Mouse (Mus musculus) hindbrain, embryonic 11.5 days (tissue): ENCODE results near the gene Efnb2. TPM values are rescaled to one million over a fixed set of nuclear protein-coding genes. Genes with fewer than 3 reads are reported as not detected.

Source experiments
- ATAC-seq: fragments of 200-750 bp; cut with Nextera tagmentation; 2 replicates; pipeline ENCODE4 v1.8.0; 2017; ENCODE audit warnings: mild to moderate bottlenecking, moderate TSS enrichment, moderate library complexity; ENCODE audit not compliant: low FRiP score
- DNase-seq: peaks from one replicate; pipeline ENCODE4 v3.0.0-alpha.2; 2015; ENCODE audit warnings: low spot score
- H3K27ac ChIP-seq: fragments of 300-500 bp; sonication (generic); 2 replicates; pipeline ENCODE4 v1.5.1; 2014; ENCODE audit warnings: mild to moderate bottlenecking, low read depth, low read length
- H3K27me3 ChIP-seq: fragments of 300-500 bp; sonication (generic); 2 replicates; pipeline ENCODE4 v1.6.1; 2014; ENCODE audit warnings: mild to moderate bottlenecking, low read length, moderate library complexity, mixed read lengths; ENCODE audit not compliant: control insufficient read depth, insufficient read depth
- H3K36me3 ChIP-seq: fragments of 300-500 bp; sonication (generic); 2 replicates; pipeline ENCODE4 v1.6.1; 2014; ENCODE audit warnings: mild to moderate bottlenecking, low read length, moderate library complexity, mixed read lengths; ENCODE audit not compliant: control insufficient read depth, insufficient read depth
- H3K4me1 ChIP-seq: fragments of 300-500 bp; sonication (generic); replicated peaks from 2 replicates; pipeline ENCODE4 v1.6.1; 2014; ENCODE audit warnings: low read length, mixed read lengths; ENCODE audit not compliant: control insufficient read depth, insufficient read depth
- H3K4me2 ChIP-seq: fragments of 300-500 bp; sonication (generic); replicated peaks from 2 replicates; pipeline ENCODE4 v1.6.1; 2014; ENCODE audit warnings: mild to moderate bottlenecking, low read depth, low read length
- H3K4me3 ChIP-seq: fragments of 300-500 bp; sonication (generic); 2 replicates; pipeline ENCODE4 v1.5.1; 2014; ENCODE audit warnings: low read depth, low read length
- H3K9ac ChIP-seq: fragments of 300-500 bp; sonication (generic); 2 replicates; pipeline ENCODE4 v1.6.1; 2014; ENCODE audit warnings: low read depth, low read length
- H3K9me3 ChIP-seq: fragments of 300-500 bp; sonication (generic); 2 replicates; pipeline ENCODE4 v1.6.1; 2016; ENCODE audit warnings: low read length; ENCODE audit not compliant: control insufficient read depth
- WGBS: fragments of 180-500 bp; shearing (Covaris S2); extraction: QIAGEN DNeasy Blood & Tissue Kit; methylation state at CpG from one replicate; pipeline ENCODE4 v1.1.7; 2014; 5-methylcytosine and 5-hydroxymethylcytosine counted together
- polyA plus RNA-seq: library from polyadenylated mRNA; unstranded; fragments of >200 nt; fragmentation: Nextera tagmentation; extraction: Ambion mirVana; gene quantifications from 2 replicates; pipeline ENCODE4 v1.2.1, GENCODE M21; 2014

Gene Efnb2
- polyA plus RNA-seq, 1 experiment from 2014 or later: 36.3 TPM

DNA sequence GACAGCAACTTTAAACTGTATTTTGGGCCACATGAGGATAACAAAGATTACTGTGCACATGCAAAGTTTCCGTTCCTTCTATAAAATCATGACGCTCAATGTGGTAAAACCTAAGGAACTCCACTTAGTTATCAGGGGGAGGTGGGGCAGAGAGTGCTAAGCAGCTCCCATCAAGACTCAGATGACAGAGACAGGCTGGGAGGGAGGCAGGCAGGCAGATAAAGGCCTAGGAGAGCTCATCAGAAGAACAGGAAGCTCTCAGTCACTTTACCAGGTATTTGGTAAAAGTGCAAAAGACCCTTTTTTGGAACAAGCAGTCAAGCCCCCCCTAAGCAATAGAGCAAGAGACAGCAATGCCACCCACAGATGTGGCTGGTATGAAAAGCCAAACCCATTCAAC, 24.5 kb upstream of the Efnb2 start:
- DNase-seq (no peak), ATAC-seq (no peak)
- no peaks in the 10 kb centered on the region for H3K36me3 ChIP-seq
- 86% methylated on average over 2 of the region's 2 CpGs for whole genome bisulfite sequencing
- H3K9me3 ChIP-seq: no peaks in the 10 kb centered on the region
- peaks cover 6% of the 10 kb centered on the region for H3K4me1 ChIP-seq
- H3K27ac ChIP-seq: no peak overlapping the region
- H3K9ac ChIP-seq: no peak overlapping the region
- H3K27me3 ChIP-seq: no peaks in the 10 kb centered on the region
- no peak overlapping the region for H3K4me2 ChIP-seq
- no peak overlapping the region for H3K4me3 ChIP-seq

DNA sequence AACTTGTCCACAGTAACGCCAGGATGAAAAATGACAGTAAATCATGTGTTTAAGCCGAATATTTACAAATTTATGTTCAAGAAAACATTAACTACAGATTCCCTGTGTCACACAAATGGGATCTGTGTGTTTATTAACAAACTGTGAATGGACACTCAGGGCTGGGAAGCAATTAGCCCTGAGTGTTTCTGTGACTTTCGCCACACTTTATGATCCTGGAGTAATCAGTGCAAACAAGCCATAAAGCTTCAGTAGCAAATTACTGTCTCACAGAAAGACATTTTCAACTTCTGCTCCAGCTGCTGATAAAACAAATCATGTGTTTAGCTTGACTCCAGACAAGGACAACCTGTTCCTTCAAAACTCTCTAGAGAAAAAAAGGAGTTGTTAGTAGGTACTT, 21.7 kb upstream of the Efnb2 start:
- Histone ChIP-seq H3K27ac (no peak overlapping the region), H3K36me3 (no peaks in the 10 kb centered on the region), H3K9ac (no peak overlapping the region), H3K4me1 (no peaks in the 10 kb centered on the region), H3K4me2 (no peak overlapping the region), H3K4me3 (no peak overlapping the region), H3K9me3 (no peaks in the 10 kb centered on the region), H3K27me3 (no peaks in the 10 kb centered on the region)
- WGBS: 93% methylated on average over 3 of the region's 3 CpGs
- no peak for ATAC-seq
- no peak for DNase-seq

DNA sequence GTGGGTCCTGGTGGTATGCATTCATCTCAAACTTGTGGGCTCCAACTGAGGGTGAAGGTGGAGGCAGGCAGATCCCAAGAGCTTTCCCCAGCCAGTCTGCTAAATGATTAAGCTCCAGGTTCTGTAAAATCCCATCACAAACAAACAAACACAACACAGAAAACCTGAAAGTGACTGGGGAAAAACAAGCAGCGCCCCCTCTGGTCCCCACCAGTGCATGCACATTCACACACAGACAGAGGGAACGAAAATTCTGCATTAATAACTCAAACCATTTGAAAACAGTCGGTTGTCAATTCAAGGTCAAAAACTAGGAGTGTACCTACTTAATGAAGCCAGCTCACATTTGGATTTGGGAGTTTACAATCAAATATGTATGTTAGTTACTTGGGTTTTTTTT, 17.2 kb upstream of the Efnb2 start:
- Histone ChIP-seq H3K4me1 (no peaks in the 10 kb centered on the region), H3K27ac (no peak overlapping the region), H3K9ac (no peak overlapping the region), H3K36me3 (no peaks in the 10 kb centered on the region), H3K27me3 (no peaks in the 10 kb centered on the region), H3K4me3 (no peak overlapping the region), H3K4me2 (no peak overlapping the region), H3K9me3 (no peaks in the 10 kb centered on the region)
- ATAC-seq (no peak), DNase-seq (no peak)
- WGBS: 87% methylated on average over 3 of the region's 3 CpGs

DNA sequence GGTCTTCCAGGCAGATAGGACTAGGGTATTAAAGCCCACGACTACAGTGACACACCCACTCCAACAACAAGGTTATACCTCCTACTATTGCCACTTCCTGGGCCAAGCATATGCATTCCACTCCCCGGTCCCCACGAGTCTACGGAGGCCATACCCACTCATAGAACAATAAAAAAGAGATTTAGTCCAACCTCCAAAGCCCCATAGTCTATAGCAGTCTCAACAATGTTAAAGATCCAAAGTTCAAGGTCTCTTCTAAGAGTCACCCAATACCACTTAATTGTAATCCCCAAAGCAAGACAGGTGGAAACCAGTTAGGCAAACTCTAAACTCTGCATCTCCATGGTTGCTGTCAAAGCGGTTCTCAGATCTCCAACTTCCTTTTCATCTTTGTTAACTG, 13.8 kb upstream of the Efnb2 start:
- no peaks in the 10 kb centered on the region for H3K36me3 ChIP-seq
- H3K27me3 ChIP-seq: no peaks in the 10 kb centered on the region
- H3K4me3 ChIP-seq: no peak overlapping the region
- H3K4me2 ChIP-seq: no peak overlapping the region
- 93% methylated on average over 5 of the region's 5 CpGs for WGBS
- H3K4me1 ChIP-seq: no peaks in the 10 kb centered on the region
- ATAC-seq (no peak), DNase-seq (no peak)
- no peak overlapping the region for H3K27ac ChIP-seq
- H3K9me3 ChIP-seq: no peaks in the 10 kb centered on the region
- H3K9ac ChIP-seq: no peak overlapping the region

DNA sequence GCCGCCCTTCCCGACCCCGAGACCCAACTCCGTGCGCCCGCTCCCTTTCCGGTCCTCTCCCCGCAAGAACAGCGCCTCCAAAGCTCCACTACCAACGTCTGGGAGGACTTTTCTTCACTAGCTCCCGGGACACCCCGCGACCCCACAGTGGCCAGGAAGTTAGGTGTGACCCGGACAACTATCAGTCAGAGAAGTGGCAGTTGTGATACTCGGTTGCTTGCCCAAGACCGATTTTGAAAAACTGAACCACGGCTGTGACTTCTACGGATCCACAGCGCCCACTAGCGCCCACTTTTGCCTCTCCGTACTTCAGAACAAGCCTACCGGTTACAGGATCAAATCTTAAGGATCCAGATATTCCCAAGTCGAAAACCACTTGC, 707 bp upstream of the Efnb2 start:
- peak; percentile 96 for DNase-seq
- H3K27ac ChIP-seq: peak overlapping the region; percentile 77
- no peaks in the 10 kb centered on the region for H3K9me3 ChIP-seq
- H3K4me3 ChIP-seq: peak overlapping the region; percentile 96
- H3K9ac ChIP-seq: peak overlapping the region; percentile 57
- no peaks in the 10 kb centered on the region for H3K4me1 ChIP-seq
- no peak; the same call in none of the 2 replicates for ATAC-seq
- H3K27me3 ChIP-seq: no peaks in the 10 kb centered on the region
- WGBS: under 1% methylated on average over 23 of the region's 23 CpGs
- H3K36me3 ChIP-seq: no peaks in the 10 kb centered on the region
- H3K4me2 ChIP-seq: peak overlapping the region; percentile 85

DNA sequence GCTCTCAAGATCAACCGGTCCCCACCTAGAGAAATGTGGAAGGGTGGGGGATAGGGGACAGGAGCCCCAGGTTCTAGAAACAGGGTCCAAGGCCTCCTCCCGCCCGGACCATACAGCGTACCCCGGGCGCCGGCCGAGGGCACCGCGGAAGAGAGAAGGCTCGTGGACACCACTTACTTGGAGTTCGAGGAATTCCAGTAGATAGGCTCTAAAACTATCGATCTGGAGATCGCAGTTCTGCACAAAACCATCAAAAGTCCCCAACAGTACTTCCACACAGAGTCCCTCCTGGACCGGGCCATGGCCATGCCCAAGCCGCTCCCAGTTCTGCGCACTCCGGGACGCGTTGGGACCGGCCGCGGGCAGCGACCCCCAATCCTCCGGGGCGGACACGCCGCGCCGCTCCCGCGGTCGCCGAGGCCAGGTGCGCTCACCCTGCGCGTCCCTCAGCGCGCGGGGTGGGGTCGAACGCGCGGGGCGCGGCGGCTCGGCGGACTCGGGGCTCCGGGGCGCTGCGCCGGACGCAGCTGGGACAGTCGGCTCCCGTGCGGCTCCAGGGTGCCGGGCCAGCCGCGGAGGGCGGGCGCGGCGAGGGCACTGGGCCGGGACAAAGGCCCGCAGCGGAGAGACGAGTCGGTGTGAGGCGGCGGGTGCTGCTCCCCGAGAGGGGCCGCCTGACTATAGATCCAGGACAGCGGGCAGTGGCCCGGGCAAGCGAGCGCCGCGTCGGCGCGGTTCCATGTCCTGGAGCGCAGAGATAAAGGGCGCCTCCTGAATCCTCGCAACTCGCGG, 539 bp downstream of the Efnb2 start:
- ATAC-seq: no peak; the same call in none of the 2 replicates
- Histone ChIP-seq H3K27ac (peak overlapping the region; percentile 94), H3K9ac (peak overlapping the region; percentile 97), H3K4me2 (peak overlapping the region; percentile 85), H3K36me3 (no peaks in the 10 kb centered on the region), H3K4me1 (no peaks in the 10 kb centered on the region; the same call in 1 of the 2 replicates), H3K9me3 (no peaks in the 10 kb centered on the region), H3K27me3 (no peaks in the 10 kb centered on the region), H3K4me3 (peak overlapping the region; percentile 96)
- no peak for DNase-seq
- under 1% methylated on average over 76 of the region's 88 CpGs for WGBS

DNA sequence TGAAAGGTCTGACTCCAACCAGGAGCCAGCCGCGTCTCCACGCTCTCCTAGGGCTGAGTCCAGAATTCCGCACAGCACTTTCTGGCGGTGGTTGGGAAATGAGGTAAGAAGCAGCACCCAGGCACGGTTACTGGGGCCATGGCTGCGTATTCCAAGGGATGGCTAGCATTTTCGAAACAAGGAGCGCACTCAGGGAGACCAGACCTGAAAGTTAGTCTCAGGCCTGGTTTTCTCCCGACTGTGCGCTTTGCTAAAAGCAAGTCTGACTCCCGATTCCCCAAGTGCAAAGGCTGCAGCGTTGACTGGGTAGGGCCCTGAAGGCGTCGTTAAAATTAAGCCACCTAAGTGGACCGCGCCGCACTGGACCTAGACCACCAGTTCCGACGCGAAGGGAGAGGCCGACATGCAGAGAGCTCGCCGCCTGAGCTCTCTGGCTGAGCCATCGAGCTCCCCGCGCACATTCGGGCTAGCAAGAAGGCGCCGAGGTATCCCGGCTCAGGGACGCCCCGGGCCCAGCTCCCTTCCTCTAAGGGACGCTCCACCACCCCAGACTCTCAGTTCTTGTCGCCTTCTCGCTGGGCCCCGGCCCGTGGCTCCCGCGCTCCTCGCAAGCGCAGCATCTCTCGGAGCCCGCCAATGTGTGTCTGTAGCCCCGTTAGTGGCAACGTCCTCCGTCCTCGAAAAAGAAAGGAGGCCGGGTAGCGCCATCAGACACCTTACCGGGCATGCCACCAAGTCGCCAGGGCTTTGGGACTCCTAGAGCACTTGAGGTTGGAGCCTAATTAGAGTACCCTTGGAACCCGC, 1.3 kb downstream of the Efnb2 start:
- ATAC-seq (no peak), DNase-seq (peak; percentile 68)
- Histone ChIP-seq H3K27ac (peak overlapping the region; percentile 94), H3K9me3 (no peaks in the 10 kb centered on the region), H3K4me1 (peaks cover 2% of the 10 kb centered on the region; the same call in 1 of the 2 replicates), H3K36me3 (no peaks in the 10 kb centered on the region), H3K4me3 (peak overlapping the region; percentile 96), H3K27me3 (no peaks in the 10 kb centered on the region), H3K9ac (peak overlapping the region; percentile 97), H3K4me2 (peak overlapping the region; percentile 85)
- WGBS: under 1% methylated on average over 53 of the region's 53 CpGs

DNA sequence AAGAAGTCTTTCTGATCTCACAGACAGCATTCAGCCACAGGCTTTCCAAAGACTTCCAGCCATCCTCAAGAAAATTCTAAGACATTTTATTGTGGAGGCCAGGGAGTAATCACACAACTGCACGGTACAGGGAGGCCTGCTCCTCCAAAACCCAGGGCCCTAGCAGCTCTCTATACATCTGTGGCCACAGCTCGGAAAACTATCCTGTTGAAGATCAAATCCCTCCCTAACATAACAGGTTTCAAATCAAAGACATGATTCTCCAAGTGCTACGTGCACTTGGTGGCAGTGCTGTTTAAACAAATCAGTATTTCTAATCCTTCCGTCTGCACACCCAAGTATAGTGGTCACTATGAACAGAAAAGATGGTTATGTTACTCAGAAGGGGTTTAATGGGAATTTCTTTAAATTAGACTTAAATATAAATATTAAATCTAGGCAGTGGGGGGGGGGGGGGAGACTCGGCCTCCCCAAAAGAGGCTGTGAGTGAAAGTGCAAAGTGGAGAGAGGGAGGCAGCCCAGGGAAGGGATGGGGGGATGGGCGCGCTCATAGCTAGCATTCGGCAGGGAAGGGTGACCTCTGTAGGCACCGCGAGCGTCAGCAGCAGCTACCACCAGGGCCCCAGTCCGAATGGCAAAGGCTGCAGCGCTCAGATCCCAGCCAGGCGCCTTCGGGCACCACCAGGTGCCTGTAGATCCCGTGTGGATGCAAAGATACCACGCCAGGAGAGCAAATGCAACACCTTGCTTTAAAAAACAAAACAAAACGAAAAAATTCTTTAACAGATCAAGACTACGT, 2.4 kb downstream of the Efnb2 start:
- Histone ChIP-seq H3K9ac (peak overlapping the region; percentile 97), H3K27ac (peak overlapping the region; percentile 94), H3K36me3 (no peaks in the 10 kb centered on the region), H3K4me2 (peak overlapping the region; percentile 85), H3K9me3 (no peaks in the 10 kb centered on the region), H3K4me3 (peak overlapping the region; percentile 96), H3K27me3 (no peaks in the 10 kb centered on the region), H3K4me1 (peaks cover 2% of the 10 kb centered on the region; the same call in 1 of the 2 replicates)
- WGBS: 1% methylated on average over 19 of the region's 19 CpGs
- peak; percentile 91 for DNase-seq
- peak; percentile 44 for ATAC-seq
